Mouse (Mus musculus): Measurements from ENCODE around the gene Pdcl2. TPM values are rescaled to one million over a fixed set of nuclear protein-coding genes. Genes with fewer than 3 reads are reported as not detected.

The Pdcl2 gene
- polyA plus RNA-seq, 1 experiment from 2014 or later: not detected

DNA sequence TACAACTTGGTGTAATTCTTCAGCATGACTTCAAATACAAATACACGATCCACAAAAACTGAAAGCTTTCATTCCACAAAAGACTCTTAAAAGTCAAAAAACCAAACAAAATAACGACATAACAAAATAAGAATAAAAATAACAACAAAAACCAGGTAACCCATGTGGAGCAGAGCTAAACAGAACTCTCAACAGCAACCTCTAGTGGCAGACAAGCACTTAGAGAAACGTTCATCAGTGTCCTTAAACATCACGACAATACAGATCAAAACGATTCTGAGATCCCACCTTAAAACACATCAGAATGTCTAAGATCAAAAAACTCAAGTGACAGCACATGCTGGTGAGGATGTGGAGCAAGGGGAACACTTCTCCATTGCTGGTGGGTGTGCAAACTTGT lies 43.9 kb downstream of the Pdcl2 start:
- Histone ChIP-seq H3K4me3 (no peak overlapping the region), H3K4me1 (no peaks in the 10 kb centered on the region), H3K27ac (no peak overlapping the region), H3K27me3 (ENCODE audit: low read depth, poor library complexity, severe bottlenecking) (no peaks in the 10 kb centered on the region), H3K9me3 (replicated peaks) (no peaks in the 10 kb centered on the region), H3K36me3 (peaks cover 4% of the 10 kb centered on the region; the same call in 1 of the 2 replicates)
- WGBS: 81% methylated on average over 5 of the region's 5 CpGs
- DNase-seq (ENCODE audit: low spot score): no peak

GRCm38 (mm10) chr5:76285699-76286098 lies 45.3 kb downstream of the Pdcl2 start:
- no peak overlapping the region for H3K4me3 ChIP-seq
- no peak overlapping the region for H3K27ac ChIP-seq
- H3K9me3 ChIP-seq (replicated peaks): no peaks in the 10 kb centered on the region
- peaks cover 4% of the 10 kb centered on the region; the same call in 1 of the 2 replicates for H3K36me3 ChIP-seq
- no peaks in the 10 kb centered on the region for H3K27me3 ChIP-seq (ENCODE audit: low read depth, poor library complexity, severe bottlenecking)
- peaks cover 4% of the 10 kb centered on the region for H3K4me1 ChIP-seq
- 61% methylated on average over 4 of the region's 4 CpGs for WGBS
- no peak for DNase-seq (ENCODE audit: low spot score)

- no peaks in the 10 kb centered on the region for H3K27me3 ChIP-seq (ENCODE audit: low read depth, poor library complexity, severe bottlenecking)
- H3K36me3 ChIP-seq: no peaks in the 10 kb centered on the region
- H3K4me3 ChIP-seq: no peak overlapping the region
- H3K4me1 ChIP-seq: peaks cover 8% of the 10 kb centered on the region
- H3K27ac ChIP-seq: no peak overlapping the region
- WGBS: 80% methylated on average over 1 of the region's 1 CpGs
- no peaks in the 10 kb centered on the region for H3K9me3 ChIP-seq (replicated peaks)
- no peak for DNase-seq (ENCODE audit: low spot score)
Measured at GRCm38 (mm10) chr5:76283890-76284289, 47.1 kb downstream of the Pdcl2 start.

DNA sequence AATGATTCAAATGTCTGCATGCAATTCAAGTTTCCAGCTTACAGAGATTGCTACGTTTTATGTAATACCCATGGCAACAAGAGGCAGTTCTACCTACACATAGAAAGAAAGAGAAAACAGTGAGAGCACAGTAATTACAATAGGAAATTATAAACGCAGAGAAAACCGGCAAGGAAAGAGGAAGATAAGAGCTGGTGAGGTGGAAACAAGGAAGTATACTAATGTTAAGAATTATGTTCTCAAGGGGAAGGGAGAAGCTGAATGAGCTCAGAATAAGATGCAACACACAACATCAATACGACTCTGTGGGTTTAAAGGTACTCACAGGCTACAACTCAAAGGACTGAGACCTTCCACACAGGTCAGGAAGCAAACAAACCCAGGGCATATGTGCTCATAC lies 56.0 kb downstream of the Pdcl2 start:
- no peak overlapping the region for H3K27ac ChIP-seq
- H3K36me3 ChIP-seq: 0 out of 2 replicates have a peak, but pooled peaks cover 6% of the 10 kb centered on the region
- 93% methylated on average over 4 of the region's 4 CpGs for WGBS
- no peaks in the 10 kb centered on the region for H3K27me3 ChIP-seq (ENCODE audit: low read depth, poor library complexity, severe bottlenecking)
- no peak overlapping the region for H3K4me3 ChIP-seq
- DNase-seq (ENCODE audit: low spot score): no peak
- no peaks in the 10 kb centered on the region for H3K9me3 ChIP-seq (replicated peaks)
- H3K4me1 ChIP-seq: no peaks in the 10 kb centered on the region

Other genes starting within 250 kb of the Pdcl2 start
- 23.1 and 23.2 TPM in 2 replicates for gene Srd5a3, start 190.9 kb downstream of the Pdcl2 start, polyA plus RNA-seq (2016; fragmentation: Nextera tagmentation; extraction: Ambion mirVana)
- gene Tmem165, start 147.3 kb downstream of the Pdcl2 start, polyA plus RNA-seq (2016; fragmentation: Nextera tagmentation; extraction: Ambion mirVana): 67.7 and 79.7 TPM in 2 replicates
- gene Clock, start 26.4 kb downstream of the Pdcl2 start, polyA plus RNA-seq (2016; fragmentation: Nextera tagmentation; extraction: Ambion mirVana): 9.8 and 10.6 TPM in 2 replicates
- gene Nmu, start 32.6 kb upstream of the Pdcl2 start, polyA plus RNA-seq (2016; fragmentation: Nextera tagmentation; extraction: Ambion mirVana): 0.31 and 0.65 TPM in 2 replicates
- not detected in 2 replicates for gene Gm7271, start 152.9 kb upstream of the Pdcl2 start, polyA plus RNA-seq (2016; fragmentation: Nextera tagmentation; extraction: Ambion mirVana)
- gene Exoc1, start 198.2 kb upstream of the Pdcl2 start, polyA plus RNA-seq (2016; fragmentation: Nextera tagmentation; extraction: Ambion mirVana): 33.3 and 44.4 TPM in 2 replicates